Mouse (Mus musculus) hindbrain, embryonic 16.5 days (tissue): ENCODE results near the gene Hes7. TPM values are rescaled to one million over a fixed set of nuclear protein-coding genes. Genes with fewer than 3 reads are reported as not detected.
"Not testable (repeated sequence)": the region's sequence is repeated elsewhere in the genome, so short reads cannot be mapped to it uniquely, and the experiment has no call there.

Experiments used
- ATAC-seq: fragments of 200-750 bp; cut with Nextera tagmentation; 2 replicates; pipeline ENCODE4 v1.8.0; 2017; ENCODE audit warnings: moderate TSS enrichment, moderate library complexity
- H3K27ac ChIP-seq: fragments of 300-500 bp; sonication (generic); 2 replicates; pipeline ENCODE4 v1.5.1; 2014; ENCODE audit warnings: low read depth, mild to moderate bottlenecking, control low read depth, low read length, moderate library complexity
- H3K27me3 ChIP-seq: fragments of 300-500 bp; sonication (generic); replicated peaks from 2 replicates; pipeline ENCODE4 v1.6.1; 2014; ENCODE audit warnings: low read length; ENCODE audit not compliant: control insufficient read depth, insufficient read depth
- H3K36me3 ChIP-seq: fragments of 300-500 bp; sonication (generic); 2 replicates; pipeline ENCODE4 v1.6.1; 2014; ENCODE audit warnings: mild to moderate bottlenecking, low read length, moderate library complexity, mixed read lengths; ENCODE audit not compliant: control insufficient read depth, insufficient read depth
- H3K4me1 ChIP-seq: fragments of 300-500 bp; sonication (generic); 2 replicates; pipeline ENCODE4 v1.6.1; 2014; ENCODE audit warnings: low read depth, low read length; ENCODE audit not compliant: control insufficient read depth, insufficient read depth
- H3K4me2 ChIP-seq: fragments of 300-500 bp; sonication (generic); 2 replicates; pipeline ENCODE4 v1.6.1; 2014; ENCODE audit warnings: mild to moderate bottlenecking, low read length, control low read depth, moderate library complexity
- H3K4me3 ChIP-seq: fragments of 300-500 bp; sonication (generic); 2 replicates; pipeline ENCODE4 v1.5.1; 2014; ENCODE audit warnings: mild to moderate bottlenecking, low read length, control low read depth, moderate library complexity
- H3K9ac ChIP-seq: fragments of 300-500 bp; sonication (generic); 2 replicates; pipeline ENCODE4 v1.6.1; 2014; ENCODE audit warnings: low read depth, mild to moderate bottlenecking, control low read depth, low read length, moderate library complexity
- H3K9me3 ChIP-seq: fragments of 300-500 bp; sonication (generic); 2 replicates; pipeline ENCODE4 v1.6.1; 2014; ENCODE audit warnings: mild to moderate bottlenecking, low read length, moderate library complexity; ENCODE audit not compliant: control insufficient read depth
- WGBS: fragments of 180-500 bp; shearing (Covaris S2); extraction: QIAGEN DNeasy Blood & Tissue Kit; methylation state at CpG from one replicate; pipeline ENCODE4 v1.1.7; 2014; 5-methylcytosine and 5-hydroxymethylcytosine counted together
- polyA plus RNA-seq: library from polyadenylated mRNA; unstranded; fragments of >200 nt; fragmentation: Nextera tagmentation; extraction: Ambion mirVana; gene quantifications from 2 replicates; pipeline ENCODE4 v1.2.1, GENCODE M21; 2015

The Hes7 gene
- polyA plus RNA-seq, 1 experiment from 2014 or later = 1.8 TPM

GRCm38 (mm10) chr11:69092386-69092751 lies 27.8 kb upstream of the Hes7 start:
- H3K4me1 ChIP-seq = peaks cover 48% of the 10 kb centered on the region
- no peak overlapping the region for H3K27ac ChIP-seq
- 4% methylated on average over 3 of the region's 3 CpGs for WGBS
- H3K9me3 ChIP-seq = no peaks in the 10 kb centered on the region
- no peak overlapping the region for H3K9ac ChIP-seq
- H3K4me2 ChIP-seq = no peak overlapping the region
- no peaks in the 10 kb centered on the region for H3K27me3 ChIP-seq
- H3K4me3 ChIP-seq = no peak overlapping the region
- ATAC-seq = no peak
- H3K36me3 ChIP-seq = peaks cover 6% of the 10 kb centered on the region

- no peaks in the 10 kb centered on the region for H3K27me3 ChIP-seq
- no peak for ATAC-seq
- no peak overlapping the region for H3K9ac ChIP-seq
- H3K4me1 ChIP-seq = peaks cover 51% of the 10 kb centered on the region
- no peaks in the 10 kb centered on the region for H3K9me3 ChIP-seq
- no peak overlapping the region for H3K4me3 ChIP-seq
- WGBS = 95% methylated on average over 4 of the region's 4 CpGs
- H3K4me2 ChIP-seq = no peak overlapping the region
- no peak overlapping the region for H3K27ac ChIP-seq
- H3K36me3 ChIP-seq = peaks cover 6% of the 10 kb centered on the region
Measured at GRCm38 (mm10) chr11:69092871-69093270, 27.3 kb upstream of the Hes7 start.

GRCm38 (mm10) chr11:69093856-69094255 lies 26.3 kb upstream of the Hes7 start:
- H3K4me2 ChIP-seq, H3K4me3 ChIP-seq, H3K9me3 ChIP-seq, H3K36me3 ChIP-seq, H3K27me3 ChIP-seq, ATAC-seq, H3K27ac ChIP-seq, H3K9ac ChIP-seq: not testable (repeated sequence)
- 92% methylated on average over 7 of the region's 7 CpGs for WGBS
- peaks cover 56% of the 10 kb centered on the region for H3K4me1 ChIP-seq

GRCm38 (mm10) chr11:69094697-69095429 lies 25.3 kb upstream of the Hes7 start, which contains the start of gene Per1:
Per1 (plus strand) TSS chr11:69095217.
- under 1% methylated on average over 37 of the region's 37 CpGs for whole genome bisulfite sequencing
- Histone ChIP-seq H3K9me3 (no peaks in the 10 kb centered on the region), H3K4me3 (peak within 1 kb of the TSS; percentile 42), H3K9ac (peak within 1 kb of the TSS; percentile 56), H3K27ac (peak within 1 kb of the TSS; percentile 87), H3K36me3 (peaks cover 6% of the 10 kb centered on the region), H3K4me2 (peak within 1 kb of the TSS; percentile 79), H3K27me3 (no peaks in the 10 kb centered on the region), H3K4me1 (peaks cover 52% of the 10 kb centered on the region)
- peak; percentile 95 for ATAC-seq

- no peaks in the 10 kb centered on the region for H3K9me3 ChIP-seq
- WGBS = 4% methylated on average over 27 of the region's 27 CpGs
- H3K4me2 ChIP-seq = peak overlapping the region; percentile 79
- H3K36me3 ChIP-seq = peaks cover 3% of the 10 kb centered on the region; the same call in 1 of the 2 replicates
- peak overlapping the region; percentile 42 for H3K4me3 ChIP-seq
- H3K27me3 ChIP-seq = no peaks in the 10 kb centered on the region
- peaks cover 51% of the 10 kb centered on the region for H3K4me1 ChIP-seq
- no peak for ATAC-seq
- H3K9ac ChIP-seq = peak overlapping the region; percentile 56
- peak overlapping the region; percentile 78 for H3K27ac ChIP-seq
Measured at GRCm38 (mm10) chr11:69095511-69096231, 24.5 kb upstream of the Hes7 start.

- Histone ChIP-seq H3K9me3 (no peaks in the 10 kb centered on the region), H3K27me3 (no peaks in the 10 kb centered on the region), H3K27ac (peak overlapping the region; percentile 78), H3K36me3 (peaks cover 8% of the 10 kb centered on the region; the same call in 1 of the 2 replicates), H3K4me1 (peaks cover 47% of the 10 kb centered on the region), H3K9ac (peak overlapping the region; percentile 54), H3K4me2 (peak overlapping the region; percentile 93), H3K4me3 (peak overlapping the region; percentile 42)
- ATAC-seq = no peak
- WGBS = 15% methylated on average over 9 of the region's 9 CpGs
Measured at GRCm38 (mm10) chr11:69096360-69096986, 23.7 kb upstream of the Hes7 start.

GRCm38 (mm10) chr11:69096987-69097900 lies 23.0 kb upstream of the Hes7 start:
- Histone ChIP-seq H3K4me3 (peak overlapping the region; percentile 36), H3K36me3 (peaks cover 11% of the 10 kb centered on the region), H3K4me2 (peak overlapping the region; percentile 93), H3K9me3 (no peaks in the 10 kb centered on the region), H3K27me3 (no peaks in the 10 kb centered on the region), H3K9ac (peak overlapping the region; percentile 54), H3K4me1 (peaks cover 45% of the 10 kb centered on the region), H3K27ac (peak overlapping the region; percentile 73)
- no peak for ATAC-seq
- 2% methylated on average over 29 of the region's 29 CpGs for WGBS

- Histone ChIP-seq H3K9me3 (no peaks in the 10 kb centered on the region), H3K36me3 (peaks cover 16% of the 10 kb centered on the region), H3K27me3 (no peaks in the 10 kb centered on the region), H3K4me3 (peak overlapping the region; percentile 57), H3K4me2 (peak overlapping the region; percentile 93), H3K9ac (peak overlapping the region; percentile 73), H3K27ac (peak overlapping the region; percentile 81), H3K4me1 (peaks cover 45% of the 10 kb centered on the region)
- no peak for ATAC-seq
- WGBS = 22% methylated on average over 8 of the region's 8 CpGs
Measured at GRCm38 (mm10) chr11:69098039-69098761, 22.0 kb upstream of the Hes7 start.
